Mouse (Mus musculus) lung, adult 18-20 months (tissue): Measurements from ENCODE around the gene Parp8.

Source experiments
- DNase-seq, 2 experiments: peaks; one replicate each; pipeline ENCODE4 v3.0.0; 2022; ENCODE audit warnings: mixed read lengths in 2 of 2

Gene Parp8

DNA sequence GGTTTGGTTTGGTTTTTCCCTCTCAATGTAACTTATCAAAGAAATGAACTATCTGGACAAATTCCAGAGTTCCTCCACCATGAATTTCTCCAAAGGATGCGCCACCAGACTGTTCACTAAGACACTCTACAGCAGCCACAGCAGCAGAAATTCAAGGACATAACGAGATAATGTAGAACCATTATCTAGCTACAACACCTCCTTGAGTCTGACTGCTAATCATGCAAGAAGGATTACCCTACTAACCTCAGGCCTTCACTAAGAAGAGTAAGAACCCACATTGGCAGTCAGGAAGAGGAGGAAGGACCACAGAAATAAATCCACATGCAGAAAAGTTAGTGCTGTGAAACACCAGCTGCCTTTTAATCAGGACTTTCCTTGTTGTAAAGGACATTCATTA is 11.8 kb downstream of the Parp8 start:
- DNase-seq = no peak

DNA sequence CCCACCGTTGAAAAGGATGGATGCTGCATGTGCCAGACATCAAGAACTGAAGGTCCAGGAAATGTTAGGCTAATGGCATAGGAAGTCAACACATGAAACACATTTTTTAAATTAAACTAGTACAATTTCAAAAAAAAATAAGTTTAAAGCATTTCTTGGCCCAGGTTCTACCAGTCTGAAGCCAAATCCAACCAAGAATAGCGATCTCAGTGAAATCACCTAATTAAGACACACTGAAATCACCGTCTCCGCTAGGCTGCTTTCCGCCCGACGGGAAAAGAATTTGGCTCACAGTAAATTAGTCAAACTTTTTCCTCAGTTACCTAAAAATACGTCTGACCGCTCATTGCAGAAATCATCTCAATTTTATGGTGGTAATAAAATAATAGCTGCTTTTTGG is 13.3 kb downstream of the Parp8 start:
- DNase-seq = no peak

DNA sequence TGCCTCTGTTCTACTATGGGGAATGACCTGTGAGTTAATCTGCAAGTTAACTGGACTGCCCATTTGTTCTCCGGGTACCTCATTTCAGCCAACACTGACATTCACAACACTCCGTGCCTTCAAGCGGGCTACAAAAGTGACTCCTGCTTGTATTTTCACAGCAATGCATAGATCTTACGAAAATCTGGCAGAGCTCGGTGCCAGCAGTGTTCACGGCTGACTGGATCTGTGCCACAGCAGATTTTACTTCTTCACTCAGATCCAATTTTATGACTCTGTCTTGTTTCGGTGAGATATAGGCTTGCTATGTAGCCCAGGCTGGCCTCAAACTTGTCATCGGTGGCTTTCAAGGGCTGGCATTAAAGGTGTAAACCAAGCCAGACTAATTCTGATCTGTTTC is 15.2 kb downstream of the Parp8 start:
- no peak for DNase-seq

DNA sequence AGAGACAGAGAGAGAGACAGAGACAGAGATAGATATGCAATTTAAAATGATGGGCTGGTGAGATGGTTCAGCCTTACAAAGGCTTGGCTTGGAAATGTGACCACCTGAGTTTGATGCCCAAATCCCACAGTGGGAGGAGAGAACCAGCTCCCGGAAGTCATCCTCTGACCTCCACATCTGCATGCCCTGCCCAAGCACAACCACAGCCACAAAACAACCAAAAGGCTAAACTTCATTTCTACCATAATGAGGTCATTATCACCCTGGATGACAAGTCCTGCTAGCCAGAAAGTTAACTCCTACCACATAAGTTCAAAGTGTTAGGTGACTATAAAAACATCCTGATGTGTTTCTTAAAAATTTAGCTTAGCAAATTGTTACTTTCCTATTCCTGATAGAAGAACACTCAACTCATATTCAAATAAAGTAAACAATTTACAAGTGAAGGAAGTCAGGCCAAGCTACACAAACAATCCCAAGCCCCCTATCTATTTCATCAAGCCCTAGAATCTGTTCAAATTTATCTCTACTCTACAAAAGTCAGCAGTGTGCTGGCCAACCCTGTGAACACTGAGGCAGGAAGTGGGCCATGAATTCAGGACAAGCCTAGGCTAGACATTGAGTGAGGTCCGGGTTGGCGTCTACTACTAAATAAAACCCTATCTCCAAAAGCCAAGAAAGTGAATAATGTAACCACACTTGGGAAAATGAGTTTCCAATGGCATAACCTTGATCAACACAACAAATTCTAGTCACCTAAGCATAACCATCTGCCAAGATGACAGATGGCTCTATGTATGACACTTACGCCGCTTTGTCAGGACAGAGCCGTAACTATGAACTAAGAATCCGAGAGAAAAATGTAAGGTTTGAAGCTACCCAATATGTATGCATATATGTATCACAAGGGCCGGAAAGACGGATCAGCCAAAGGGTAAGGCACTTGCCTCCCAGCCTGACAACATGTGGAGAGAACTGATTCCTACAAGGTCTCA is 17.0 kb downstream of the Parp8 start:
- DNase-seq = no peak

DNA sequence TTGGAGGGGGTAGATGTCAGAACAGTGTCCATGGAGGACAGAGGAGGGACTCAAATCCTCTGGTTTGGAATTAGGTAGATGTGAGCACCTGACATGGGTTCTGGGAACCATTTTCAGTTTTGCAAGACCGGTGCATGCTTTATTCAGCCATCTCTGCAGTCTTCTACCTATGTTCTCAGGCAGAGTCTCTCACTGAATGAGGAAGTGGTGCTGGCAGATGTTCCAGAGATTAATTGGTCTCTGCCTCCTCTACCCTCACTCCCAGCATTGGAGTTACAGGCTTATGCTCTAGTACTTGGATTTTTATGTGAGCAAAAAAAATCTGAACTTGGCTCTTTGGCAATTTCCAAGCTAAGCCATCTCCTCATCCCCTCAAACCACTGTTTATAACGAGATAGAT is 17.8 kb downstream of the Parp8 start:
- no peak for DNase-seq

DNA sequence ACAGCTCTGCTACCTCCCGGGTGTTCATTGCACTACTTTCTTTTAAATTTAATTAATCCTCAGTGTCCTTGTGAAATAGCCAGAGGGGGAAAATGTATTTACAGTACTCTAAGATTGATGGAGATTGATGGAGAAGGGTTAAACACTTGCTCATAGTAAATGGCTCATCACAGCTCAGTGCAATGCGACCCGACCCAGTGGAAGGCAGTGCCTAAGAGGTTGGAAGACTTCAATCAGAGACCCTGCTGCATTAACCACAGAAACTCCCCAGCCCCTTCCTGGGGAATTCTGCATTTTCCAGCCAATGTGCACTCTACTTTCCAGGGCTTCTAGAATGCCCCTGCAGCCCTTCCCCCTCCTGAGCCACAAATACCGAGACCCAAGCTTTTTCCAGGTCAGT is 18.7 kb downstream of the Parp8 start:
- DNase-seq = no peak

DNA sequence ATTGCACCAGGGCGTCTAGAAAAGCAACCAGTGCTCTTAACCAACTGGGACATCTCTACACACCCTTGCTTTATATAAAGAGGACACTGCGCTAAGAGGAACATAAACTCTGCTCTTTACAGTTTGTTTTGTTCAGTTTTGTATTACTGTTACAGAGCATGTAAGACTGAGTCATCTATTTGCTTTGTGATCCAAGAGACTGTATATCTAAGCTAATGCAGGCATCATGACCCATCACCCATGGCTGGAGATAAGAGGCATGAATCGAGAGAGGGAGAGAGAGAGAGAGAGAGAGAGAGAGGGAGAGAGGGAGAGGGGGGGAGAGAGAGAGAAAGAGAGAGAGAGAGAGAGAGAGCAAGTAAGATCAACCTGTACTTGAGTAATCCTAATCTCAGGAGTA is 24.8 kb downstream of the Parp8 start:
- no peak for DNase-seq

DNA sequence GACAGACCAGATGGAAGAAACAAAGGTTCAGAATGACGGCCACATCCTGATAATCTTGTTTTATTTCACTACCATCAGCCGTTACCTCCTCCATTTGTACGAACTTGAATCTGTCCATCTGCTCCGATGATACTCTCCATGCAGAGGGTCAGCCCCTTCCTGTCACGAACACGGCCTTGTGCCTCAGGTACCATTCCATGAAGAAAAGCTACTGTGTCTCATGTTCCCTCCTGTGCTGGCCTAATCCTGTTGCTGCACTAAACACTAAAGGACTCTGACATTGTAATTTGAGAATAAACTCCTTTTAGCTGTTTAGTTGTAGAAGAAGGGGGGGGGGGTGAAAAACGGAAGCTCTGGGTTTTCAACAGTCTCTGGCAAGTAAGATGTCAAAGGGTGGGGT is 33.8 kb downstream of the Parp8 start:
- no peak for DNase-seq

DNA sequence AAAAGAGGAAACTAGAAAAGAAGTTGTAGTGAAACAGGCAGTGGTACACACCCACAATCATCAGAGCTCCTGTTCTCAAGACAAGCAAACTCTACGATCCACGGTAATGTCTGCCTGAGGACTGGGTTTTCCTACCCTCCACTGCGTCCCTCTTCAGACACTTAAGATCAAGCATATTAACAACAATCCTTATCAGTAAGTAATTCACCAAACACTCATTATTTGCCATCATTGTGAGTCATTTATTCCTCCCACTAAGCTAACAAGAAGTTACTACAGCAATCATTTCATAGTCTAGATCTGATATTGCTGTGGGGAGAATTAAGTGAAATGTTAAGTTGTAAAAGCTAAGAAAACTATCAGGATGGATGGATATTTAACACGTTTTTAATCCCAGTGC is 35.0 kb downstream of the Parp8 start:
- no peak for DNase-seq

DNA sequence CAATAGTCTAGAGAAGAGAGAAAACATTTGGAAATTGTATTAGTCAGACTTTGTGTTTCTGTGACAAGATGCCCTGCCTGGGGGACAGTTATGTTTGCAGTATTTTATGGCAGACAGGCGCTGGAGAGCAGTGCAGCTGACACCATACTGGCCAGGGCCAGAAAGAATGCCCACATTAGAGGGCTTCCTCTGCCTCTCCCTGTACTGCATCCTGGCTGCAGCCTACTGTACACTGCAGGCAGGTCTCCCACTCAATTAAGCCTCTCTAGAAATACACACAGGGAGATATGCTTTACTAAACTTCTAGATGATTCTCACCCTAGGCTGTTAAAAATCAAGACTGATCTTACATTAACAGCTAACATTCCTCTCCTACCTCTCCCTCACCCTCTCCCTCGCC is 36.6 kb downstream of the Parp8 start:
- no peak for DNase-seq

DNA sequence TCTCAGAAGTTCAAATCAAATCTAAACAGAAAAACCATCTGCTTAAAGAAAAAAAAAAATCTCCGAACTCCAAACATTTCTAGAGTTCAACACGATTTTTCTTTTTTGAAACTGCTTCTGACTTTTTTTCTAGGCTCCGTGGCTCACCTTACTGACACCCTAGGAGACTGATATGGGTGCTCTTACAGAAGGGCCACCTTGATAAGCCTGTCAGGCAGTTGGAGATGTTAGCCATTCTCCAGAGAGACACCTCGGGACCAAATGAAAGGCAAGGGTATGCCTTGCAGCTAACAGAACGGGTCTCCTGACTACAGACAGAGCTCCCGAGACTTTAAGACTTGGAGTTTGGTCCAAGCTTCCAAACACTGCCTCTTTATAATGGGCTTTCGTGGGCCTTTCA is 37.1 kb downstream of the Parp8 start:
- DNase-seq = no peak

DNA sequence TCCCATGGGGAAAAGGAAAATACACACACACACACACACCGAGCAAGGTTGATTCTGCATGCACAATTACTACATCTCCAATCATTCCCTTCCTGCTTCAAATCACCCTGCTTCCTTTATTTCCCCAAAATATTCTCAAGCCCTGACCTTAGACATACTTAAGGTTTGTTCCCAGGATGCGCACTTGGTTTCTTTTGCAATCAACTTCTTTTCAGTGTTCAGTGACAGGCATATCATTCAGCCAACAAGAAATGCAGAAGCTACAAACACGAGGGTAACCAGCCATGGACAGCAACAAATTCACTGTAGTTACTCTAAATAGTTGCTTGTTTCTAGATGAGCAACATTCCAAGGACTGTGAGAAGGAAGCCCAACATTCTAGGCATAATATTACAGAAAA is 38.1 kb downstream of the Parp8 start:
- peak in 1 of 2 experiments; percentile 5 for DNase-seq

DNA sequence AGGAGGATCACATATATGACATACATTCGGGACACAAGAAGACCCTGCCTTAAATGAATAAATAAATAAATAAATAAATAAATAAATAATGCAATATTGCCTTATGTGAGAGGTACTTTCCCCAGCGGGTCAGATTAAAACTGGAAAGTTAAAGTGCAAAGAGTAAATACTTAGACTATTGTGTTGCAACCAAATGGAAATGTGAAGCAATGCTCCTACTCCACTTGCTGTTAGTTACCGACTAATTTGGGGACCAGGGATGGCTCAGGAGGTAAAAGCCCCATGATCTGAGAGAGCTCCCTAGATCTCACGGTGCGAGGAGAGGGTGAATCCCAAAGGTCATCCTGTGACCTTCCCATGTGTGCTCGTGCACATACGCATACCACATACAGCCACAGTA is 38.7 kb downstream of the Parp8 start:
- peak in 1 of 2 experiments; percentile 21 for DNase-seq

DNA sequence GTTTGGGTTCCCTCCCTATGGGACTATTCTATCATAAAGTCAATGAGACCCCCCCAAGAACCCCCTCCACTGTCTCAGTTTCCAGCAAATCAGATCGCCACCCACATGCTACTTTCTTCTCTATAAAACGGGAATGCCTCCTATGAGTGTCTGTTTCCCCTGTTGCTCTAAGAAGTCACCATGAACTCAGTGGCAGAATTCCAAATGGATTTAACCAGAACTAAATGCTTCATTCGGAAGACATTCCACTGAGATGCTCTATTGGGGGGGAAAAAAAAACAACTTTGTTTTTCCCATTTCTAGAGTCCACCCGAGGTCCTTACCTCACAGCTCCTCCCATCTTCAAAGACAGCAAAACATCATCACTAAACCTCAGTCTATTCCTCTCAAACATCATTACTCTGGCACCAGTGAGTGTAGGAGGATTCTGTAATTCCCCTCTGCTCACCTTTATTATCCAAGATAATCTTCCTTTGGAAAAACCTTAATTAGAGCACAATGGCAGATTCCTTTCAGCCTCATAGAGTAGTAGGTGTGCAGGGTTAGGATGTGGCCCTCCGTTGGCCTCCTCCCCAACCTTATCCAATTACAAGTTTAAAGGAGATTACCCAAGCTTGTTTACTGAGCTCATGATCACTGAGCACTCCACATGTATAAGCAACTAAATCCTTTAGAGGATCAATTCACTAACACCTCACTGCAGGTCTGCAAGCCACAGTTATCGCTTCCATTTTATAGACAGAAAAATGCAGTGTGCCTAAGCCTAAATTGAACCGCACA is 51.1 kb downstream of the Parp8 start:
- DNase-seq = no peak

DNA sequence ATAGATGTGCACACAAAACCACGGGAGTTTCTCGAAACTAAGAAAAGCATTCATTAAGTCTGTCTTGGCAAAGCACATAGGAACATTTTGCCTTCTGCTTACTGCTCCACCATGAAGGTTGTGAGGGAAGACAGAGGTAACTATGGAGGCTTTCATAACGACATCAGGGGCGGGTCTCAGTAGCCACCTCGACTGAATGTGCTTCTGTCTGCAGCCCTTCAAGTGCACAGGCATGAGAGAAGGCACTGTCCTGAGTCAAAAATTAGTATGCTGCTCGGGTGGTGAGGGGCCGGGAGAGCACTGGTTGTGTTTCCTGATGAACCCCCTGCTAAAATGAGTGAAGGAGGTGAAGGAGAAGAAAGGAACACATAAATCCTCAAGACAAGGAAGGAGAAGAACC is 51.8 kb downstream of the Parp8 start:
- DNase-seq = no peak

DNA sequence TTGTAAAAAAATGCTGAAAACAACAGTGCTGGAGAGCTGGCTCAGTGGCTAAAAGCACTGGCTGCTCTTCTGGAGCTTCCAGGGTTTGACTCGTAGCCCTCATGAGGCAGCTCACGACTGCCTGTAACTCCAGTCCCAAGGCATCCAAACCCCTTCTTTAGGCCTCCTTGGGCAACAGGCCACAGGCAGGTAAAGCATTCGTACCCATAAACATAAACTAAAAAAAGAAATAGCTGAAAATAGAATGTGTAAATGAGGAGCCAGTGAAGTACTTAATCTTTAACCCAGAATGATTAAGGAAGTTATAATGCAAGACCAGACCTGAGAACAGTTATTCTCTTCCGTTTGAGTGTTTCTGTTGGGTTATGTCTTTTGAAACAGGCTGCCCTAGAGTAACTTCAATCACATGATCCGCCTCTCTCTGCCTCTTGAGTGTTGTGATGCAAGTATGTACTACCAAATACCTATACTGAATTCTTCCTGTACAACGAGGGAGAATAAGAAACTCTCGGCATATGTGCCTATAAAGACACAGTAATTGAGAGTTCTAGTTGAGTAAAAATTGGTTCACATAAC is 53.2 kb downstream of the Parp8 start:
- DNase-seq = peak; percentile 19 to 53

DNA sequence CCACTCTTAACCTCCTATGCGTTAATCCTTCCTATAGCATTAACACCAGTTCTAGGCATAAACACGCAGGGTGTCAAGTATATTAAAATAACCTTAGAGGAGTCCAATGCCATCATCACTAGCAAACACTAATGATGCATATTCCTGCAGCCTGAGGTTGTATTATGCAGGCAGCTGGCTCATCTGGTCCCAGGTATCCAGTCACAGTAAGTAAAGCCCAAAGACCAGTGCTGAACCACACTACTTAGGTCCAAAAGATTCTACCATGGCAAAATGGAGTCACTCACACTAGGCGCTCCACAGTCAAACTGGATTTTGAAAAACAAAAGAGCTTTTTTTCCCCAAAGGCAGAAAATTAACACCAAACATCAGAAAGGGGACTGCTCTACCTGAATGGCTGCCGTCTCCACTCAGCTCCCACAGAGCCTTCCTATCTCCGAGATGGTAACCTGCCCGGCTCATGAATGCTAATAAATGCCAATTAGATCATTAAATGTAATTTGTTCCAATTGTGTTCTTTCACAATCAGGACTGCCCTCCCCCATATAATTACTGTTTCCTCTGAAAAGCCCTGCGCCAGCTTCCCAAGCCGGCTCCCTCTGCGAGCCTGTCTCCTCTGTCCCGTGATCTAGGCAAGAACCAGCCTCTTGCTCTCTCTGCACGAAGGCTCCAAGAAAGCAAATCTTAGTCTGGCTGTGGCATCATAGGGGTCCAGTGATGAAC is 54.5 kb downstream of the Parp8 start:
- no peak for DNase-seq

DNA sequence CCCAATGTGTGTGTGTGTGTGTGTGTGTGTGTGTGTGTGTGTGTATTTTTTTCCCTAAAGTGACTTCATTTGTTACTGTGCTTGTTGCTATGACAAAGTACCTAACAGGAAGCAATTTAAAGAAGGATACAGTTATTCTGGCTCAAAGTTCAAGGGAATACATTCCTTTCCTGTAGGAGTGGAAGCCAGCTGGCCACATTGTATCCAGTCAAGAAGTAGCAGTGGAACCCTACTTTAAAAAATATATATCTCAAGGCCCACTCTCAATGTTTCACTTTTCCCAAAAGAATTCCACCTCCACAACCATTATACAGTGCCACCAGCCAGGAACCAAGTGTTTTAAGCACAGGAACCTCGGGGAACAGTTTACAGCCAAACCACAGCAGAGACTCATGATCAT is 55.7 kb downstream of the Parp8 start:
- DNase-seq = no peak

DNA sequence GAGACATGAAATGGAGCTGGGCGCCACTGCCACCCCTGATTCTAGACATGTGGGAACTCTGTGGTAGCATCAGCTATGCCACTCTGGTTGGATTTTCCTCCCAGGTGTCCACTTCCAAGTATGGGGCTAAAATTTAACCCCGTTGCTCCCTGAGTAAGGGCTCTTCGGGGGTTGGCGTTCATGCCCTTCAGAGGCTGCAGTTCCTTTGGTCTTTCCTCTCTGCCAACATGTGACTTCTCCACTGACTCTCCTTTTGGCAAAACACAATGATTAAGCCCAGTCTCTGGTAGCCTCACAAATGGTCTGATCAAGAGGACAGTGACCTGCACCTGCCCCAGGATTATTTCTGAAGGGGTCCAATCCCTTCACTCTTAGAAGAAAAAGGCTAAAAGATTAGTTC is 56.4 kb downstream of the Parp8 start:
- DNase-seq = no peak

DNA sequence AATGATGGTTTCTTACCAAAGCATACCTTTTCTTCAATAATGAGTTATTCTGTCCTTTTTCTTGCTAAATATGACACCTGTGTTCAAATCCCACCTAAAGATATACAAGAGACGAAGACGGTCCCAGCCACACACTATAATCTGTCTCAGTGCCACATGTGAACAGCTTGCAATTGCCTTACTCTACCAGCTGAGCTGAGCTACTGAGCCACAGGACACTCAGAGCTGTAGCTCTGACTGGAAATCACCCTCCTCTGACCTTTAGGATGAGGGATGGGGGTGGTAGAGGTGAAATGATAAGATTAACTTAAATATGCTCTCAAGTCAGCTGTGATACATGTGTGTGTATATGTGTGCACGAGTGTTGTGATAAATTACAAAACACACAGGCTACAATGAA is 57.9 kb downstream of the Parp8 start:
- no peak for DNase-seq

DNA sequence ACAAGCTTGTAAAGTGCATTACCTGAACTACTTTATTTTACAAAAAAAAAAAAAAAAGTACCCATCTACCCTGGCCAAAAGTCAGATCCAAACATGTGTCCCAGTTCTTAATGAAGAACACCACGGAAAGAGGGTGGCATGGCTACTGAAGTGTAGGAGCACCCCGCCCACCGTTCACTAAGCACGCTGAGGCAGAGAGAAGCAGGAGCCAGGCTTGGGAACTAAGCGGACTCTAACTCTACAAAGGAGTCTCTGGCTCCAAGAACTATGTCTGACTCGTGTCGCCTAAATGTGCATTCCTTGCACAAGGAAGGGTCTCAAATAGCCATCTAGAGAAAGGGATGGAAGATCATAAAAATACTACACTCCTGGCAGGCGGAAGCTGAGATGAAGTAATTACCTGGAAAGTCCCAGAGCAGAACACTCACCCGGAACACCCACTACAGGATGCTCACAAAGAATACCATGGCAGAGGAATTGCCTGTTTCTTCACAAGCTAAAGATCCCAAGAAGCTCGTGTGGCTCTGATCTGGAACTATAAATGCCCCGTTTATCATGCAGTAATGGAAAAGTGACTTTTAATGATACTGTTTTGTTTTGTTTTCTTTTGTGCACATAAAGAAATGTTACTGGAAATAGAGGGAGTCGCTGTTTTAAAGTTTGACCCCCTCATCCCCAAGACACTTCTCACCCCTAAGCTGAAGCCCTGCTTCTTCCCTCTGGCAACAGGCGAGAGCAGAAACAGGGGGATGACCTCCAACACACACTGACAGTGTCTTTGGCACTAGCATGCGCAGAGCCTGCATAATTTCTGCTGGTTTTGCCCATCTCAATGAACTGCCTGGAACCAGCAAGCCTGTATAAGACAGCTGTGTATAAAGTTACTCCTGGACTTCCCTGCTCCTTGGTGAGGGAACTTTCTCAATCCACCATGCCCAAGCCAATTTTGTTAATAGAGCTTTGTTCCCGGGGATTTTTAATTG is 62.6 kb downstream of the Parp8 start:
- no peak for DNase-seq
